Mouse (Mus musculus) myocyte (in vitro differentiated cells): ENCODE measurements around the gene 4931428F04Rik.

Experiments
- E2F4 ChIP-seq: IDR thresholded peaks from one replicate; pipeline ENCODE4 v1.6.1; 2011; ENCODE audit warnings: mild to moderate bottlenecking, control low read depth, moderate library complexity; ENCODE audit not compliant: insufficient read depth
- POLR2A ChIP-seq: IDR thresholded peaks from one replicate; pipeline ENCODE4 v1.6.1; 2011; ENCODE audit warnings: low read depth, mild to moderate bottlenecking, control low read depth, moderate library complexity; ENCODE audit not compliant: insufficient read length

DNA sequence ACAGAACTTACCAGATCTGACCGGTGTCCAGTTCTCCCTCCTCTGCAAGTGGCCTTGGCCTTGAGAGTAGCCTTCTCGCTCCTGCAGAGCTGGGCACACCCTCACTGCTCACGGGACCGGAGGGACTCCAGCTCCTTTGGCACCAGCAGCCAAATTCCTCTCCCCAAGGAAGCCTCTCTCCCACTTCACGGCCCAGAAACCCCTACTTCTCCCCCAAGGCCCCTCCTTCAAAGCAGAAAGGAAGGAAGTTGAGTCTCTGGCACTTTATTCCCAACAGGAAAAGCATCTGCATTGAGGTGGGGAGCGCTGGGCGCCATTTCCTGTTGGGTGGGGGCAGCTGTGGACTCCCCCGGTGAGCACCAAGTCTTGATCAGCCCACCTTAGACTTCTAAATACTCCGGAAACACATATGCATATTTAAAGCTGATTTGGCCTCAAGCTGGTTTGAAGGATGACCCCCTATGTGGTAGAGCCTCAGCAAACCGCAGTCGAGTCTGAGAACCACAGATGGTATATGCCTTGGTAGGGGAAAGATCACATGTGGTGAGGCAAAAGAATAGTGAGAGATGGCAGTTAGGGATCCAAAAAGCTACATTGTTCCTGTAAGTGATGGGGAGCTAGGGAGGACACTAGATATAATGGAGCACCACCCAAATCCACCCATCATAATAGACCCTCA, 6.4 kb upstream of the 4931428F04Rik start, which contains the start of gene Exoc3l:
- no peak for TF ChIP-seq POLR2A
- TF ChIP-seq E2F4, result no peak
